Mouse (Mus musculus) embryonic facial prominence, embryonic 11.5 days (tissue): ENCODE data around the gene Cpxm1. TPM values are rescaled to one million over a fixed set of nuclear protein-coding genes. Genes with fewer than 3 reads are reported as not detected.
A peak's percentile ranks its signal among the peaks of the same experiment; 100 is the strongest.

Experiments
- ATAC-seq: fragments of 200-750 bp; cut with Nextera tagmentation; replicated peaks from 2 replicates; pipeline ENCODE4 v1.8.0; 2017; ENCODE audit warnings: low read depth; ENCODE audit not compliant: insufficient number of reproducible peaks, low FRiP score, low TSS enrichment
- DNase-seq: peaks from one replicate; pipeline ENCODE4 v3.0.0-alpha.2; 2015; ENCODE audit warnings: low spot score
- H3K27ac ChIP-seq: fragments of 300-500 bp; sonication (generic); replicated peaks from 2 replicates; pipeline ENCODE4 v1.5.1; 2014; ENCODE audit warnings: mild to moderate bottlenecking, low read depth, low read length, control low read depth
- H3K27me3 ChIP-seq: fragments of 300-500 bp; sonication (generic); 2 replicates; pipeline ENCODE4 v1.6.1; 2014; ENCODE audit warnings: mild to moderate bottlenecking, low read length, moderate library complexity, mixed read lengths; ENCODE audit not compliant: control insufficient read depth, insufficient read depth
- H3K36me3 ChIP-seq: fragments of 300-500 bp; sonication (generic); replicated peaks from 2 replicates; pipeline ENCODE4 v1.6.1; 2014; ENCODE audit warnings: low read depth, mild to moderate bottlenecking, low read length, moderate library complexity, mixed read lengths; ENCODE audit not compliant: control insufficient read depth, insufficient read depth
- H3K4me1 ChIP-seq: fragments of 300-500 bp; sonication (generic); 2 replicates; pipeline ENCODE4 v1.6.1; 2014; ENCODE audit warnings: low read length, mixed read lengths; ENCODE audit not compliant: control insufficient read depth, insufficient read depth
- H3K4me2 ChIP-seq: fragments of 300-500 bp; sonication (generic); 2 replicates; pipeline ENCODE4 v1.6.1; 2014; ENCODE audit warnings: low read depth, mild to moderate bottlenecking, control low read depth, low read length, moderate library complexity
- H3K4me3 ChIP-seq: fragments of 300-500 bp; sonication (generic); 2 replicates; pipeline ENCODE4 v1.5.1; 2014; ENCODE audit warnings: low read depth, low read length, control low read depth
- H3K9ac ChIP-seq: fragments of 300-500 bp; sonication (generic); replicated peaks from 2 replicates; pipeline ENCODE4 v1.6.1; 2014; ENCODE audit warnings: mild to moderate bottlenecking, control low read depth, low read length
- H3K9me3 ChIP-seq: fragments of 300-500 bp; sonication (generic); replicated peaks from 2 replicates; pipeline ENCODE4 v1.6.1; 2016; ENCODE audit warnings: mild to moderate bottlenecking, low read length, inconsistent platforms, mixed read lengths; ENCODE audit not compliant: control insufficient read depth
- WGBS: fragments of 180-500 bp; shearing (Covaris S2); extraction: QIAGEN DNeasy Blood & Tissue Kit; methylation state at CpG from one replicate; pipeline ENCODE4 v1.1.7; 2014; 5-methylcytosine and 5-hydroxymethylcytosine counted together
- polyA plus RNA-seq: library from polyadenylated mRNA; unstranded; fragments of >200 nt; fragmentation: Nextera tagmentation; extraction: Ambion mirVana; gene quantifications from 2 replicates; pipeline ENCODE4 v1.2.1, GENCODE M21; 2014

Cpxm1 gene
- 53.0 and 54.3 TPM in 2 replicates for polyA plus RNA-seq

- no peaks in the 10 kb centered on the region for H3K27me3 ChIP-seq
- H3K9me3 ChIP-seq, result no peaks in the 10 kb centered on the region
- no peaks in the 10 kb centered on the region for H3K36me3 ChIP-seq
- H3K9ac ChIP-seq, result peak within 1 kb of the TSS; percentile 82
- peak within 1 kb of the TSS; percentile 61 for H3K4me3 ChIP-seq
- ATAC-seq (peak; percentile 86), DNase-seq (peak; percentile 84)
- H3K27ac ChIP-seq, result peak within 1 kb of the TSS; percentile 78
- peaks cover 5% of the 10 kb centered on the region for H3K4me1 ChIP-seq
- H3K4me2 ChIP-seq, result peak within 1 kb of the TSS; percentile 83
- WGBS, result under 1% methylated on average over 48 of the region's 53 CpGs
Observed at GRCm38 (mm10) chr2:130397186-130397985, at the start of gene Cpxm1. TSS of gene Cpxm1 (minus strand) at chr2:130397574.

GRCm38 (mm10) chr2:130442162-130442561 lies 44.8 kb upstream of the Cpxm1 start:
- Histone ChIP-seq H3K27ac (no peak overlapping the region), H3K27me3 (no peaks in the 10 kb centered on the region), H3K4me2 (no peak overlapping the region), H3K9ac (no peak overlapping the region), H3K36me3 (peaks cover 17% of the 10 kb centered on the region), H3K4me1 (no peaks in the 10 kb centered on the region), H3K9me3 (no peaks in the 10 kb centered on the region), H3K4me3 (no peak overlapping the region)
- DNase-seq (no peak), ATAC-seq (no peak)
- 85% methylated on average over 10 of the region's 10 CpGs for WGBS

- 88% methylated on average over 4 of the region's 4 CpGs for WGBS
Observed at GRCm38 (mm10) chr2:130439840-130440480, 42.6 kb upstream of the Cpxm1 start.

GRCm38 (mm10) chr2:130438861-130439260 lies 41.5 kb upstream of the Cpxm1 start:
- Histone ChIP-seq H3K4me3 (no peak overlapping the region), H3K9me3 (no peaks in the 10 kb centered on the region), H3K27ac (no peak overlapping the region), H3K27me3 (no peaks in the 10 kb centered on the region), H3K4me2 (no peak overlapping the region), H3K4me1 (no peaks in the 10 kb centered on the region), H3K36me3 (peaks cover 14% of the 10 kb centered on the region), H3K9ac (no peak overlapping the region)
- WGBS, result 86% methylated on average over 3 of the region's 3 CpGs
- DNase-seq (no peak), ATAC-seq (no peak)

More at GRCm38 (mm10) chr2:130439840-130440480, 42.6 kb upstream of the Cpxm1 start:
- no peaks in the 10 kb centered on the region for H3K27me3 ChIP-seq
- H3K27ac ChIP-seq, result no peak overlapping the region
- H3K9me3 ChIP-seq, result no peaks in the 10 kb centered on the region
- H3K9ac ChIP-seq, result no peak overlapping the region
- ATAC-seq (no peak), DNase-seq (no peak)
- H3K36me3 ChIP-seq, result peaks cover 17% of the 10 kb centered on the region
- H3K4me2 ChIP-seq, result no peak overlapping the region
- no peak overlapping the region for H3K4me3 ChIP-seq
- no peaks in the 10 kb centered on the region for H3K4me1 ChIP-seq

GRCm38 (mm10) chr2:130436769-130437168 lies 39.4 kb upstream of the Cpxm1 start:
- no peaks in the 10 kb centered on the region for H3K4me1 ChIP-seq
- H3K4me3 ChIP-seq, result no peak overlapping the region
- DNase-seq (no peak), ATAC-seq (no peak)
- peaks cover 8% of the 10 kb centered on the region for H3K36me3 ChIP-seq
- no peaks in the 10 kb centered on the region for H3K9me3 ChIP-seq
- H3K4me2 ChIP-seq, result no peak overlapping the region
- H3K27me3 ChIP-seq, result no peaks in the 10 kb centered on the region
- no peak overlapping the region for H3K27ac ChIP-seq
- H3K9ac ChIP-seq, result no peak overlapping the region
- 96% methylated on average over 1 of the region's 1 CpGs for WGBS

GRCm38 (mm10) chr2:130433152-130433551 lies 35.8 kb upstream of the Cpxm1 start:
- Histone ChIP-seq H3K27me3 (no peaks in the 10 kb centered on the region), H3K9me3 (no peaks in the 10 kb centered on the region), H3K4me2 (no peak overlapping the region), H3K36me3 (no peaks in the 10 kb centered on the region; the same call in 1 of the 2 replicates), H3K4me3 (no peak overlapping the region), H3K9ac (no peak overlapping the region), H3K4me1 (no peaks in the 10 kb centered on the region), H3K27ac (no peak overlapping the region)
- DNase-seq (peak; percentile 79), ATAC-seq (no peak)
- WGBS, result 26% methylated on average over 4 of the region's 4 CpGs

GRCm38 (mm10) chr2:130432157-130432556 lies 34.8 kb upstream of the Cpxm1 start:
- Histone ChIP-seq H3K9me3 (no peaks in the 10 kb centered on the region), H3K9ac (no peak overlapping the region), H3K36me3 (no peaks in the 10 kb centered on the region; the same call in 1 of the 2 replicates), H3K27ac (no peak overlapping the region), H3K4me3 (no peak overlapping the region), H3K4me2 (no peak overlapping the region), H3K4me1 (no peaks in the 10 kb centered on the region), H3K27me3 (no peaks in the 10 kb centered on the region)
- ATAC-seq, result no peak
- no peak for DNase-seq
- 90% methylated on average over 3 of the region's 3 CpGs for whole genome bisulfite sequencing

GRCm38 (mm10) chr2:130430484-130430883 lies 33.1 kb upstream of the Cpxm1 start:
- ATAC-seq (no peak), DNase-seq (no peak)
- no peaks in the 10 kb centered on the region; the same call in 1 of the 2 replicates for H3K36me3 ChIP-seq
- H3K9me3 ChIP-seq, result no peaks in the 10 kb centered on the region
- H3K4me3 ChIP-seq, result no peak overlapping the region
- WGBS, result 84% methylated on average over 3 of the region's 3 CpGs
- no peak overlapping the region for H3K4me2 ChIP-seq
- H3K27me3 ChIP-seq, result no peaks in the 10 kb centered on the region
- H3K4me1 ChIP-seq, result no peaks in the 10 kb centered on the region
- H3K27ac ChIP-seq, result no peak overlapping the region
- H3K9ac ChIP-seq, result no peak overlapping the region
